Mouse (Mus musculus) embryonic facial prominence, embryonic 14.5 days (tissue): ENCODE data around the gene Caln1. TPM values are rescaled to one million over a fixed set of nuclear protein-coding genes. Genes with fewer than 3 reads are reported as not detected.
A peak's percentile ranks its signal among the peaks of the same experiment; 100 is the strongest.
"Not testable (repeated sequence)": the region's sequence is repeated elsewhere in the genome, so short reads cannot be mapped to it uniquely, and the experiment has no call there.

Experiments used
- ATAC-seq: fragments of 200-750 bp; cut with Nextera tagmentation; 2 replicates; pipeline ENCODE4 v1.8.0; 2017; ENCODE audit warnings: low read depth, moderate number of reproducible peaks, moderate TSS enrichment
- DNase-seq: peaks from one replicate; pipeline ENCODE4 v3.0.0-alpha.2; 2015; ENCODE audit warnings: low spot score
- H3K27ac ChIP-seq: fragments of 300-500 bp; sonication (generic); replicated peaks from 2 replicates; pipeline ENCODE4 v1.5.1; 2014; ENCODE audit warnings: low read depth, mild to moderate bottlenecking, low read length, moderate library complexity
- H3K27me3 ChIP-seq: fragments of 300-500 bp; sonication (generic); replicated peaks from 2 replicates; pipeline ENCODE4 v1.6.1; 2014; ENCODE audit warnings: low read length; ENCODE audit not compliant: control insufficient read depth, insufficient read depth
- H3K36me3 ChIP-seq: fragments of 300-500 bp; sonication (generic); 2 replicates; pipeline ENCODE4 v1.6.1; 2014; ENCODE audit warnings: low read length, mixed read lengths; ENCODE audit not compliant: control insufficient read depth, insufficient read depth
- H3K4me1 ChIP-seq: fragments of 300-500 bp; sonication (generic); 2 replicates; pipeline ENCODE4 v1.6.1; 2014; ENCODE audit warnings: antibody characterized with exemption, low read length; ENCODE audit not compliant: control insufficient read depth, insufficient read depth
- H3K4me2 ChIP-seq: fragments of 300-500 bp; sonication (generic); 2 replicates; pipeline ENCODE4 v1.6.1; 2014; ENCODE audit warnings: low read depth, mild to moderate bottlenecking, low read length, moderate library complexity, mixed read lengths
- H3K4me3 ChIP-seq: fragments of 300-500 bp; sonication (generic); 2 replicates; pipeline ENCODE4 v1.5.1; 2014; ENCODE audit warnings: low read depth, mild to moderate bottlenecking, low read length
- H3K9ac ChIP-seq: fragments of 300-500 bp; sonication (generic); 2 replicates; pipeline ENCODE4 v1.6.1; 2014; ENCODE audit warnings: low read depth, mild to moderate bottlenecking, low read length, moderate library complexity, mixed read lengths
- H3K9me3 ChIP-seq: fragments of 300-500 bp; sonication (generic); 2 replicates; pipeline ENCODE4 v1.6.1; 2016; ENCODE audit warnings: low read length; ENCODE audit not compliant: control insufficient read depth
- WGBS: fragments of 180-500 bp; shearing (Covaris S2); extraction: QIAGEN DNeasy Blood & Tissue Kit; methylation state at CpG from one replicate; pipeline ENCODE4 v1.1.7; 2014; 5-methylcytosine and 5-hydroxymethylcytosine counted together
- polyA plus RNA-seq: library from polyadenylated mRNA; unstranded; fragments of >200 nt; fragmentation: Nextera tagmentation; extraction: Ambion mirVana; gene quantifications from 2 replicates; pipeline ENCODE4 v1.2.1, GENCODE M21; 2014

The Caln1 gene
- polyA plus RNA-seq, 1 experiment from 2014 or later: 2.2 TPM

DNA sequence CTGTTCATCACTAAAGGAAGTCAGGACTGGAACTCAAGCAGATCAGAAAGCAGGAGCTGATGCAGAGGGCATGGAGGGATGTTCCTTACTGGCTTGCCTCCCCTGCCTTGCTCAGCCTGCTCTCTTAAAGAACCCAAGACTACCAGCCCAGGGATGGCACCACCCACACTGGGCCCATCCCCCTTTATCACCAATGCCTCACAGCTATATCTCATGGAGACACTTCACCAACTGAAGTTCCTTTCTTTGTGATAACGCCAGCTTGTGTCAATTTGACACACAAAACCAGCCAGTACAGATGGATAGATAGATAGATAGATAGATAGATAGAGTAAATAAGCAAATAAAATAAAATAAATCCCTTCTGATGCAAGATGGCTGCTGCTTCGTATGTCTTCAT, 276.9 kb downstream of the Caln1 start:
- not testable (repeated sequence) for H3K4me1 ChIP-seq, H3K9me3 ChIP-seq, H3K4me3 ChIP-seq, H3K27ac ChIP-seq, H3K9ac ChIP-seq, H3K36me3 ChIP-seq, H3K27me3 ChIP-seq, DNase-seq, ATAC-seq, H3K4me2 ChIP-seq
- WGBS: 81% methylated on average over 2 of the region's 2 CpGs

DNA sequence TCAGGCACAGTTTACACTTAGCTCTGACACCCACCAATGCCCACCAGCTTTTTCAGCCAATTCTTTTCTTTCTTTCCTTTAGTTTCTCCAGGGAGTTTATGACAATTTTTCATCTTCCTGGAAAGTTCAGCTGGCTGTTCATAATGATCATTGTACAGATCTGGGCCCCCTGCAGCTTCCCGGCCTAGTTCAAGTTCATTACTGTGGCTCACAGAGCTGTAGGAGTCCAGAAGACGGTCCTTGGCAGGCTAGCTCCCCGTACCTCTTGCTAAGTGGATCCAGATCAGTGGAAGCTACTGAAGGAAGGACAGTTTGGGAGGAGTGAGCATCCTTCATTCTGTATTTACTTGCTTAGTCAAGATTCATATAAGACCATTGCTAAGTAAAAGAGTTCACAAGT, 288.9 kb downstream of the Caln1 start:
- ATAC-seq: no peak
- peak; percentile 2 for DNase-seq
- H3K36me3 ChIP-seq: no peaks in the 10 kb centered on the region
- H3K27ac ChIP-seq: no peak overlapping the region
- no peak overlapping the region for H3K9ac ChIP-seq
- H3K4me3 ChIP-seq: no peak overlapping the region
- 61% methylated on average over 3 of the region's 3 CpGs for WGBS
- H3K4me1 ChIP-seq: no peaks in the 10 kb centered on the region
- no peak overlapping the region for H3K4me2 ChIP-seq
- no peaks in the 10 kb centered on the region for H3K9me3 ChIP-seq
- H3K27me3 ChIP-seq: no peaks in the 10 kb centered on the region

DNA sequence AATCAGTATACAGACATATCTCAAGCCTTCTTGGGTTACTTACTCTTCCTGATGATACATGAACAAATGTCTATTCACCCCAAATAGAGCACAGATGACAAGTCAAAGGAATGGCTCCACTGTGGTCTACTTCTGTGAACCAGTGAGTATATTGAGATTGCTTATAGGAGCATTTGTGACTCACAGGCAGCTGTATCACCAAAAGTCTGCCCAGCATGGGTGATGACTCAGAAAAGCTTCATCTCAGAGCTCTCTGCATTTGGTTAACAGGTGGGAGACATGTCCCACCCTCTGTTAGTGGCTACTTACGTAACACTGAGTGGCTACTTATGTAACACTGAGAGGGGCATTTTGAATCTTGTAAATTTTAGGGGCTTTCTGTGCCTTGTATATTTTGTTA, 296.8 kb downstream of the Caln1 start:
- no peak overlapping the region for H3K4me3 ChIP-seq

GRCm38 (mm10) chr5:130672588-130672987, 303.3 kb downstream of the Caln1 start:
- 53% methylated on average over 3 of the region's 3 CpGs for WGBS
- Histone ChIP-seq H3K4me3 (no peak overlapping the region), H3K4me1 (no peaks in the 10 kb centered on the region), H3K9me3 (no peaks in the 10 kb centered on the region), H3K9ac (no peak overlapping the region), H3K27me3 (no peaks in the 10 kb centered on the region), H3K27ac (no peak overlapping the region), H3K36me3 (no peaks in the 10 kb centered on the region), H3K4me2 (no peak overlapping the region)
- no peak for DNase-seq
- no peak for ATAC-seq

More for the DNA sequence above, 296.8 kb downstream of the Caln1 start:
- H3K36me3 ChIP-seq: no peaks in the 10 kb centered on the region
- no peaks in the 10 kb centered on the region for H3K9me3 ChIP-seq
- H3K27ac ChIP-seq: no peak overlapping the region
- H3K9ac ChIP-seq: no peak overlapping the region
- no peak for ATAC-seq
- 90% methylated on average over 1 of the region's 1 CpGs for WGBS
- no peaks in the 10 kb centered on the region for H3K4me1 ChIP-seq
- H3K27me3 ChIP-seq: no peaks in the 10 kb centered on the region
- no peak overlapping the region for H3K4me2 ChIP-seq
- DNase-seq: no peak

DNA sequence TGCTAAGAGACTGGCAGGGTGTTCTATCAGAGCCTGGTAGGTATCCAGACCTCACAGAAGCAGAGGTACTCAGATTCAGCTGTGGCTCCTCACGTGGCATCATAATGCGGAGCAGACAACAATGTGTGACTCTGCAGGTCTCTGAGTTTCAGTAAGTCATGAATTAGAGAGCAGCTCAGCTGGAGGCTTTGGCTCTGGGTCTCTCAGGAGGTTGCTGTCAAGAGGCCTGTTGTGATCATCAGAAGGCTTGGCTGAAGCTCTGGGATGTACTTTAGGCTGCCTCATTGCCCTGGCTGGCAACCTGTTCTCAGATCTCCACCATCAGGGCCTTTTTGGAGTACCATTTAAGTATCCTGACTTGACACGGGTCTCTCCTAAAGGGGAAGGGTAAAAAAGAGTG, 303.8 kb downstream of the Caln1 start:
- no peak overlapping the region for H3K27ac ChIP-seq
- H3K4me3 ChIP-seq: no peak overlapping the region
- H3K27me3 ChIP-seq: no peaks in the 10 kb centered on the region
- ATAC-seq: no peak
- H3K4me1 ChIP-seq: no peaks in the 10 kb centered on the region
- no peak for DNase-seq
- 80% methylated on average over 3 of the region's 3 CpGs for WGBS
- H3K36me3 ChIP-seq: no peaks in the 10 kb centered on the region
- no peak overlapping the region for H3K9ac ChIP-seq
- H3K4me2 ChIP-seq: no peak overlapping the region
- no peaks in the 10 kb centered on the region for H3K9me3 ChIP-seq

GRCm38 (mm10) chr5:130677895-130678294, 308.6 kb downstream of the Caln1 start:
- no peaks in the 10 kb centered on the region for H3K27me3 ChIP-seq
- DNase-seq: no peak
- no peak overlapping the region for H3K27ac ChIP-seq
- no peak overlapping the region for H3K4me3 ChIP-seq
- no peak for ATAC-seq
- H3K9ac ChIP-seq: no peak overlapping the region
- H3K36me3 ChIP-seq: no peaks in the 10 kb centered on the region
- H3K4me2 ChIP-seq: no peak overlapping the region
- H3K9me3 ChIP-seq: no peaks in the 10 kb centered on the region
- H3K4me1 ChIP-seq: no peaks in the 10 kb centered on the region
- 83% methylated on average over 2 of the region's 2 CpGs for WGBS

GRCm38 (mm10) chr5:130685911-130686658, 316.8 kb downstream of the Caln1 start:
- H3K4me2 ChIP-seq: no peak overlapping the region
- peak; percentile 14 for DNase-seq
- H3K36me3 ChIP-seq: no peaks in the 10 kb centered on the region
- H3K9me3 ChIP-seq: no peaks in the 10 kb centered on the region
- no peak overlapping the region for H3K9ac ChIP-seq
- H3K27ac ChIP-seq: no peak overlapping the region
- H3K27me3 ChIP-seq: no peaks in the 10 kb centered on the region
- H3K4me3 ChIP-seq: no peak overlapping the region
- H3K4me1 ChIP-seq: no peaks in the 10 kb centered on the region
- no peak for ATAC-seq
- 72% methylated on average over 5 of the region's 5 CpGs for WGBS

DNA sequence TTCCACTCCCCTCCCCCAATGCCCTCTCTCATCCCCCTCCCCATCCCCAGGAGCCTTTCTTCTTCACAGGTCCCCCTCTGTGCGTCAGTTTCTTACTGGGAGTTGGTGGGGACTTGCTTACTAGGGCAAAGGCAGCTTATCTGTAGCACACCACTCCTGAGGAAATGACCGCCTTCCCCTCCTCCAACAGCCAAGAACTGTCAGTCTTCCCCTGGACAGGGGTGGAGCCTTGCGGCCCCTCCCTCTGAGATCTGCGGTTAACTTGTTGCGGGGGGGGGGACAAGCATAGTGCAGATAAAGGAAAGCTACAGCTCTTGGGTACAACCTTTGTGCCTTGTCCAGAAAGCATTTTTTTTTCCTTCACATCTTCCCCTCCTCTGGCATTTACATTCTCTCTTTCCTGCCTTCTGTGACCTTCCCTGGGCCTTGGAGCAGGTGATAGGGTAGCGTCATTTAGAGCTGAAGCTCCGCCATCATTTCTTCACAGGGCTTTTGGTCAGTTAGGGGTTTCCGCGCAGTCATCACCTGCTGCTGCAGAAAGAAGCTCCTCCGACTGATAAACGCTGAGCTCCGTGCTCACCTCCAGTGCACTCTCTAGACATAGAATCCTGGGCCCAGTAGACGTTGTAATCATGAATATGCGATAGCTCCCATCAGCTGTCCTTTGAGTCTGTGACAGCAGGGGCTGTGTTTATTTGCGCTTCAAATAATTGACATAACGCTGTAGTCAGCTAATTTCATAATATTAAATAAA, 319.3 kb downstream of the Caln1 start:
- no peaks in the 10 kb centered on the region for H3K9me3 ChIP-seq
- ATAC-seq (no peak), DNase-seq (no peak)
- 53% methylated on average over 16 of the region's 16 CpGs for WGBS
- H3K27ac ChIP-seq: no peak overlapping the region
- H3K27me3 ChIP-seq: no peaks in the 10 kb centered on the region
- no peak overlapping the region for H3K4me3 ChIP-seq
- no peak overlapping the region for H3K4me2 ChIP-seq
- H3K9ac ChIP-seq: no peak overlapping the region
- H3K36me3 ChIP-seq: no peaks in the 10 kb centered on the region
- H3K4me1 ChIP-seq: no peaks in the 10 kb centered on the region

GRCm38 (mm10) chr5:130691349-130691748, 322.1 kb downstream of the Caln1 start:
- H3K9me3 ChIP-seq: no peaks in the 10 kb centered on the region
- WGBS: 61% methylated on average over 3 of the region's 3 CpGs
- ATAC-seq (no peak), DNase-seq (no peak)
- no peaks in the 10 kb centered on the region for H3K4me1 ChIP-seq
- no peaks in the 10 kb centered on the region for H3K27me3 ChIP-seq
- no peaks in the 10 kb centered on the region for H3K36me3 ChIP-seq
- no peak overlapping the region for H3K4me2 ChIP-seq
- no peak overlapping the region for H3K9ac ChIP-seq
- H3K27ac ChIP-seq: no peak overlapping the region
- H3K4me3 ChIP-seq: no peak overlapping the region
